Mouse (Mus musculus) left cerebral cortex, adult 9 months (tissue): ENCODE measurements at regions not wholly inside any gene's neighbourhood (a gene's known extent, or its start where the extent isn't known, plus 50 kb on each side); places are given as distances from the start of the nearest gene placed in this dataset.
A peak's percentile ranks its signal among the peaks of the same experiment; 100 is the strongest.

Experiments
- DNase-seq, 2 experiments: peaks; one replicate each; pipeline ENCODE4 v3.0.0; 2022; ENCODE audit warnings: low spot score in 2 of 2

GRCm38 (mm10) chr4:125765171-125765570, 259.2 kb upstream of the Csf3r start:
- no peak for DNase-seq

- no peak for DNase-seq
Observed at GRCm38 (mm10) chr4:125777126-125777525, 247.2 kb upstream of the Csf3r start.

GRCm38 (mm10) chr4:125780113-125780512, 244.2 kb upstream of the Csf3r start:
- no peak for DNase-seq

GRCm38 (mm10) chr4:125780921-125781487, 243.3 kb upstream of the Csf3r start:
- peak; percentile 64 to 81 for DNase-seq

GRCm38 (mm10) chr4:125782346-125782745, 242.0 kb upstream of the Csf3r start:
- DNase-seq = no peak

GRCm38 (mm10) chr4:125786083-125786482, 238.3 kb upstream of the Csf3r start:
- DNase-seq = no peak

- no peak for DNase-seq
Observed at GRCm38 (mm10) chr4:125794679-125795078, 229.7 kb upstream of the Csf3r start.

- DNase-seq = no peak
Observed at GRCm38 (mm10) chr4:125807923-125808322, 216.4 kb upstream of the Csf3r start.

GRCm38 (mm10) chr4:125809446-125810108, 214.8 kb upstream of the Csf3r start:
- DNase-seq = no peak

- no peak for DNase-seq
Observed at GRCm38 (mm10) chr4:125810247-125810646, 214.1 kb upstream of the Csf3r start.

GRCm38 (mm10) chr4:125814311-125814710, 210.0 kb upstream of the Csf3r start:
- DNase-seq = peak; percentile 77 to 91

- no peak for DNase-seq
Observed at GRCm38 (mm10) chr4:125815276-125815675, 209.1 kb upstream of the Csf3r start.

- DNase-seq = peak in 1 of 2 experiments; percentile 80
Observed at GRCm38 (mm10) chr4:125824525-125824924, 199.8 kb upstream of the Csf3r start.

- DNase-seq = peak in 1 of 2 experiments; percentile 54
Observed at GRCm38 (mm10) chr4:125826416-125826815, 197.9 kb upstream of the Csf3r start.

- no peak for DNase-seq
Observed at GRCm38 (mm10) chr4:125835250-125835649, 189.1 kb upstream of the Csf3r start.

GRCm38 (mm10) chr4:125847568-125847967, 176.8 kb upstream of the Csf3r start:
- no peak for DNase-seq

- DNase-seq = peak in 1 of 2 experiments; percentile 59
Observed at GRCm38 (mm10) chr4:125850300-125850699, 174.1 kb upstream of the Csf3r start.

- DNase-seq = peak; percentile 13 to 20
Observed at GRCm38 (mm10) chr4:125852545-125852944, 171.8 kb upstream of the Csf3r start.

- peak in 1 of 2 experiments; percentile 27 for DNase-seq
Observed at GRCm38 (mm10) chr4:125855983-125856591, 168.3 kb upstream of the Csf3r start.

- no peak for DNase-seq
Observed at GRCm38 (mm10) chr4:125856781-125857180, 167.6 kb upstream of the Csf3r start.

GRCm38 (mm10) chr4:125865057-125865456, 159.3 kb upstream of the Csf3r start:
- no peak for DNase-seq

GRCm38 (mm10) chr4:125865728-125866127, 158.6 kb upstream of the Csf3r start:
- no peak for DNase-seq

- DNase-seq = no peak
Observed at GRCm38 (mm10) chr4:125871211-125871610, 153.1 kb upstream of the Csf3r start.
